Mouse (Mus musculus) activated CD4-positive, CD25-positive, alpha-beta regulatory T cell, adult 4 months (primary cell): ENCODE measurements around the gene E2f3. TPM values are rescaled to one million over a fixed set of nuclear protein-coding genes. Genes with fewer than 3 reads are reported as not detected.

Experiments
- ATAC-seq: one replicate; pipeline ENCODE4 v1.8.0; 2017
- polyA plus RNA-seq, 2 experiments: library from polyadenylated mRNA; unstranded; fragments of 100-300 nt; shearing (Covaris generic); gene quantifications; one replicate each; pipeline ENCODE4 v1.2.1; 2017

The E2f3 gene
- 1 to 10 TPM; 4.0 to 5.1 TPM for polyA plus RNA-seq

GRCm38 (mm10) chr13:29985855-29986755 lies at the start of gene E2f3:
Gene E2f3, minus strand, starts transcription at chr13:29986063.
- ATAC-seq, result peak; percentile 87

- no peak for ATAC-seq
Observed at GRCm38 (mm10) chr13:30034540-30034939, 48.7 kb upstream of the E2f3 start.

GRCm38 (mm10) chr13:30031684-30032335 lies 45.9 kb upstream of the E2f3 start:
- ATAC-seq, result no peak

- peak; percentile 61 for ATAC-seq
Observed at GRCm38 (mm10) chr13:30027841-30028240, 42.0 kb upstream of the E2f3 start.

- ATAC-seq, result peak; percentile 63
Observed at GRCm38 (mm10) chr13:30022487-30022886, 36.6 kb upstream of the E2f3 start.

- no peak for ATAC-seq
Observed at GRCm38 (mm10) chr13:30018573-30018972, 32.7 kb upstream of the E2f3 start.

DNA sequence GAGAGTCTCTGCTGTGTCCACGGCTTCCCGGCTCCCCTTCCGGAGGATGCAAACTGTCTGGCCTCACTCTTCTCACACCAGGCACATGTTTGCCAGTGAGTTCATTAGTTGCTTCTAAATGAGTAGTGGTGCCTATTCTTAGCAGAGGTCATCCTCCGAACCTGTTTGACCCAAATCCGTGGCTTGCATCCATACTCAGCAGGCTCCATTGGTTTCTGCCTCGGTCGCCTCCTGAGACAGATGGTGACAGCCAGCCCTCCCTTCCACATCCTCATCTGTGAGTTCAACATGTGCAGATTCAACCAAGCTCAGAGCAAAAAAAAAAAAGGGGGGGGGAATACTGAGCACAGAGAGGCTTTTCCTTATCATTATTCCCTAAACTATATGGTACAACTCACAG lies 31.7 kb upstream of the E2f3 start:
- ATAC-seq, result no peak

- no peak for ATAC-seq
Observed at GRCm38 (mm10) chr13:30014576-30014975, 28.7 kb upstream of the E2f3 start.

GRCm38 (mm10) chr13:30012226-30012625 lies 26.4 kb upstream of the E2f3 start:
- ATAC-seq, result no peak

GRCm38 (mm10) chr13:30008738-30009137 lies 22.9 kb upstream of the E2f3 start:
- ATAC-seq, result no peak

DNA sequence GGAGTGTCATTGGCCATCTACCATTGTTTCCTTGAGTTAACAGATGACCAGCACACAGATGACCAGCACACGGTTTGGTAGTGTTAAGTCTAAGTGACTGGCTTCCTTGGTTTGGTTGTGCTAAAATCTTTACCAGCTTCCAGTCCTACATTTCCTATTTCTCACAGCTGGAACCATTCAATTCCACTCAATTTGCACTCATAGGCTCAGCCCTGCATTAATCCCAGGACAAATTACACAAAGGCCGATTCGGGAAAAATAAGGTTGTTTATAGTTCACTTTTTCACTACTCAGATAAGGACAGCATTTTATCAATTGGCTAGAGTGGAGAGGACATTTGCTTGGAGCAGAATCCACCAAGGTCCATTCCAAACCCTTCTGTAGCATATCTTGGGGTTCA lies 19.6 kb upstream of the E2f3 start:
- ATAC-seq, result no peak

- no peak for ATAC-seq
Observed at GRCm38 (mm10) chr13:30004849-30005248, 19.0 kb upstream of the E2f3 start.

GRCm38 (mm10) chr13:30003169-30003568 lies 17.3 kb upstream of the E2f3 start:
- ATAC-seq, result peak; percentile 88

- no peak for ATAC-seq
Observed at GRCm38 (mm10) chr13:30001041-30001440, 15.2 kb upstream of the E2f3 start.

GRCm38 (mm10) chr13:29987956-29988355 lies 2.1 kb upstream of the E2f3 start:
- no peak for ATAC-seq

DNA sequence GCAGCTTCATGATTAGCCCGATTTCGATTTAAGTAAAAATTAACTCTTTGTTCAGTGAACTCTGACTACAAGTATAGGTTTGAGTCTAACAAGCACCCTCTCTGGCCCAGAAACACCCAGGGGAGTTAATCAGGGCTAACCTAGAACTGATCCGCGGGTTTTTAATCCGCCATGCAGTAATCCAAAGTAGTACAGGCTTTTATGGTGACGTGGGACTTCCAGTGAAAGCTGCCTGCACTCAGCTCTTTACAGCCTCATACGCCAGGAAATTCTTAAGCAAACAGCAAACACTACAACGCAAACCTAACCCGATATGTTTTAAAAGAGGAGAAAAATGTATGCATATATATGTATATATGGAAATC lies 875 bp upstream of the E2f3 start:
- ATAC-seq, result no peak

- ATAC-seq, result no peak
Observed at GRCm38 (mm10) chr13:29985101-29985854, 585 bp downstream of the E2f3 start.

GRCm38 (mm10) chr13:29984286-29985100 lies 1.4 kb downstream of the E2f3 start:
- peak; percentile 11 for ATAC-seq

DNA sequence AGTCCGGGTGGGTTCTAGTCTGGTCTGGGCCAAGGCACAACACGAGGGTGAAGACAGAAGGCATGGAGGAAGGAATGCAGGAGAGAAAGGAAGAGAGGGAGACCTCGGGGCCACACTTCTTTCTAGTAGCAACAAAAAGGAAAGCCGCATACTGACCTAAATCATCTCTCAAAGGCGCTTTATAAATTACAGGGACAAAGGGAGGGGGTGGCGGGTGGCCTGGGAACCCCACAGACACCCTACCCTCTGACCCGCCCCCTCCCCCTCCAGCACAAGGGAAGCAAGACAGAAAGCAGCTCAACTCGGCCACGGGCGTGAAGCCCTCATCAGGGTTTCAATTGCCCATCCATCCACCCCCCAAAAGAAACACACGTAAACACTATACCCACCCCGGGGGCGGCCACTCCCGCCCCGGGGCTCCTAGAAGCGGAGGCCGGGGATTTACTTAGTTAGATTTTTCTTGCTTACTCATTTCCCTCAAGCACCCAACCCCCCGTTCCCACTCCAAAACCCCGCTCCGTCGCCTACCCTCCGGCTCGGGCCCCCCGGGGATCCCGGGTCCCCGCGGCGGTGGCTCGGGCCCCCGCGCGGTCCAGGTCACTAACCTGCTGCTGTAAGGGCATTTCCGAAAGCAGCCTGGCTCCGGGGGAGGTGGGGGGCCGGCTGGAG lies 2.2 kb downstream of the E2f3 start:
- no peak for ATAC-seq

- no peak for ATAC-seq
Observed at GRCm38 (mm10) chr13:29983037-29983436, 2.8 kb downstream of the E2f3 start.

DNA sequence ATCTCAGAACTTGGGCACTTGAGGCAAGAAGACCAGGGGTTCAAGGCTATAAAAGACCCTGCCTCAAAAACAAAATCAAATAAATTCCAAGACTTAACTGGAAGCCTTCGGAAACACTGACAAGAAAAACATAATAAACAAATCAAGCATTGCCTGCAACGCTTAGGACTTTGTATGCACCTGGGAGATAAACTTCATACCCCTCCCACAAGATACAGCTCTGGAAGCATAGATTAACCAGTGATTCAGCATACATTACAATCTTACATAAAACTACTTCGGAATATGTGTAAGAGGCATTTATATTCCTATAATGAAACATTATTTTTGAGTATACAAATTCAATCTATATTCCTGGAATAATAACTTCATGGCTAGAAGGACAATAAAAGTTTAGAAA lies 3.5 kb downstream of the E2f3 start:
- ATAC-seq, result no peak

DNA sequence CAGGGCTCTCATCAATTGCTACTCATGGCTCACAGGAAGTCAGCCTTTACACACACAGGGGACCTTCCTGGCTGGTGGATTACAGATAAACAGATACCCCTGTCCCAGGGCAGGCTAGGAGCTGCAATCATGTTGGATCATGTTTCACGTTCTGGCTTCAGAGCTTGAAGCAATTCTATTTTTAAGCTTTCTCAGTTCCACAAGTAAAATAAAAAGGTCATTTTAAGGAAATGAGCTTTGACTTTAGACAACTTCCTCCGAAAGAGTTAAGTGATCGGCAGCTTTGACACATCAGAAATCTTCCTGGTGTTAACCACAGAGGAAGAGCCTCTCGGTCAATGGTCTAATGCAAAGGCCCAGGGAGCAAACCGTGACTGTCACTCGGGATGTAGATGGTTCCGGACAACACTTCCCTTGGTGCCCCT lies 6.7 kb downstream of the E2f3 start:
- ATAC-seq, result peak; percentile 20
